Mouse (Mus musculus) G1E (cell line): Measurements from ENCODE around the gene Adgra1. TPM values are rescaled to one million over a fixed set of nuclear protein-coding genes. Genes with fewer than 3 reads are reported as not detected.

ENCODE experiments used
- ATAC-seq: 2 replicates; pipeline ENCODE4 v1.8.0; 2016; ENCODE audit warnings: mild to moderate bottlenecking; ENCODE audit not compliant: insufficient number of reproducible peaks, poor library complexity, low FRiP score, severe bottlenecking; ENCODE audit errors: extremely low read depth
- DNase-seq: peaks from one replicate; pipeline ENCODE4 v3.0.0; 2012; ENCODE audit warnings: low spot score
- H3K27me3 ChIP-seq: 2 replicates; pipeline ENCODE4 v1.6.1; 2012; ENCODE audit warnings: mild to moderate bottlenecking, low read length, inconsistent platforms; ENCODE audit not compliant: insufficient read depth
- H3K36me3 ChIP-seq: replicated peaks from 2 replicates; pipeline ENCODE3; 2012; ENCODE audit warnings: mild to moderate bottlenecking, inconsistent platforms
- H3K4me1 ChIP-seq: 2 replicates; pipeline ENCODE4 v1.6.1; 2012; ENCODE audit warnings: low read depth, low read length, inconsistent platforms, mixed read lengths; ENCODE audit not compliant: insufficient read depth
- H3K4me3 ChIP-seq: 2 replicates; pipeline ENCODE4 v1.5.1; 2012; ENCODE audit warnings: low read depth, mild to moderate bottlenecking, inconsistent platforms, low read length, moderate library complexity, mixed read lengths
- H3K9me3 ChIP-seq: replicated peaks from 2 replicates; pipeline ENCODE4 v1.6.1; 2012; ENCODE audit warnings: inconsistent platforms
- CTCF ChIP-seq: IDR thresholded peaks from 2 replicates; pipeline ENCODE4 v1.5.1; 2012; ENCODE audit warnings: low read depth, low read length, inconsistent platforms, mixed read lengths
- GATA1 ChIP-seq: IDR thresholded peaks from 2 replicates; pipeline ENCODE4 v1.6.1; 2012; ENCODE audit warnings: borderline replicate concordance, low read length, inconsistent platforms, mixed read lengths
- GATA2 ChIP-seq: IDR thresholded peaks from 2 replicates; pipeline ENCODE4 v1.6.1; 2012; ENCODE audit warnings: low read depth, low read length, inconsistent platforms, borderline replicate concordance
- POLR2AphosphoS5 ChIP-seq: IDR thresholded peaks from 2 replicates; pipeline ENCODE4 v1.6.1; 2012; ENCODE audit warnings: low read depth, low read length, inconsistent platforms; ENCODE audit not compliant: insufficient replicate concordance
- TAL1 ChIP-seq: conservative IDR thresholded peaks from 2 replicates; pipeline ENCODE4 v1.6.1; 2012; ENCODE audit warnings: low read depth, low read length, inconsistent platforms, mixed read lengths
- polyA plus RNA-seq: library from polyadenylated mRNA; stranded (reverse); fragments of >175 nt; gene quantifications from 2 replicates; pipeline ENCODE4 v1.2.3, GENCODE M21; 2012
- total RNA-seq, 2 experiments: library from RNA; stranded (forward) in 1 of 2; stranded (reverse) in 1 of 2; fragments of 200-1000 nt in 1 of 2; fragments of >200 nt in 1 of 2; fragmentation: Nextera tagmentation in 1 of 2; gene quantifications; 2 replicates each; pipeline ENCODE4 v1.2.3; 2014 to 2017

Gene Adgra1
- total and polyA plus RNA-seq, 3 experiments = 0.16 TPM; not detected in 2

GRCm38 (mm10) chr7:139878621-139879020 is 44.6 kb downstream of the Adgra1 start:
- no peak for ATAC-seq

GRCm38 (mm10) chr7:139883545-139883944 is 49.6 kb downstream of the Adgra1 start:
- Histone ChIP-seq H3K4me3 (no peak overlapping the region), H3K9me3 (peaks cover 18% of the 10 kb centered on the region), H3K27me3 (no peaks in the 10 kb centered on the region), H3K4me1 (no peaks in the 10 kb centered on the region), H3K36me3 (no peaks in the 10 kb centered on the region)
- ATAC-seq (no peak), DNase-seq (no peak)
- no peak for TF ChIP-seq GATA1
- no peak for TF ChIP-seq TAL1
- no peak for TF ChIP-seq GATA2
- TF ChIP-seq POLR2AphosphoS5 = no peak
- TF ChIP-seq CTCF = no peak

More at GRCm38 (mm10) chr7:139878621-139879020, 44.6 kb downstream of the Adgra1 start:
- TF ChIP-seq CTCF (no peak), GATA2 (no peak), GATA1 (no peak), TAL1 (no peak), POLR2AphosphoS5 (no peak)
- H3K9me3 ChIP-seq = peaks cover 45% of the 10 kb centered on the region
- DNase-seq = no peak
- no peaks in the 10 kb centered on the region for H3K36me3 ChIP-seq
- no peaks in the 10 kb centered on the region for H3K4me1 ChIP-seq
- no peak overlapping the region for H3K4me3 ChIP-seq
- H3K27me3 ChIP-seq = 0 out of 2 replicates have a peak, but pooled peaks cover 4% of the 10 kb centered on the region

GRCm38 (mm10) chr7:139891779-139892178 is 57.8 kb downstream of the Adgra1 start:
- Histone ChIP-seq H3K27me3 (peaks cover 5% of the 10 kb centered on the region; the same call in 1 of the 2 replicates), H3K9me3 (peaks cover 27% of the 10 kb centered on the region)

GRCm38 (mm10) chr7:139894655-139895557 is 60.9 kb downstream of the Adgra1 start, which contains the start of gene Kndc1:
Kndc1 (plus strand) TSS chr7:139894696.
- Histone ChIP-seq H3K9me3 (peaks cover 28% of the 10 kb centered on the region), H3K27me3 (peaks cover 5% of the 10 kb centered on the region; the same call in 1 of the 2 replicates), H3K4me1 (no peaks in the 10 kb centered on the region), H3K4me3 (peak within 1 kb of the TSS; percentile 7; the same call in 1 of the 2 replicates), H3K36me3 (no peaks in the 10 kb centered on the region)
- no peak for DNase-seq
- TF ChIP-seq GATA1 (no peak), GATA2 (no peak), POLR2AphosphoS5 (no peak), CTCF (no peak), TAL1 (no peak)
- no peak for ATAC-seq

More at GRCm38 (mm10) chr7:139891779-139892178, 57.8 kb downstream of the Adgra1 start:
- DNase-seq (no peak), ATAC-seq (no peak)
- H3K4me1 ChIP-seq = no peaks in the 10 kb centered on the region
- H3K36me3 ChIP-seq = no peaks in the 10 kb centered on the region
- no peak overlapping the region for H3K4me3 ChIP-seq
- TF ChIP-seq TAL1 (no peak), GATA1 (no peak), GATA2 (no peak), CTCF (no peak), POLR2AphosphoS5 (no peak)

GRCm38 (mm10) chr7:139896271-139896670 is 62.3 kb downstream of the Adgra1 start:
- Histone ChIP-seq H3K4me1 (no peaks in the 10 kb centered on the region), H3K9me3 (peaks cover 35% of the 10 kb centered on the region), H3K4me3 (no peak overlapping the region), H3K36me3 (no peaks in the 10 kb centered on the region), H3K27me3 (peaks cover 7% of the 10 kb centered on the region; the same call in 1 of the 2 replicates)
- TF ChIP-seq GATA2 (no peak), CTCF (no peak), TAL1 (no peak), POLR2AphosphoS5 (no peak), GATA1 (no peak)
- DNase-seq (no peak), ATAC-seq (no peak)

GRCm38 (mm10) chr7:139896796-139897195 is 62.8 kb downstream of the Adgra1 start:
- Histone ChIP-seq H3K4me1 (no peaks in the 10 kb centered on the region), H3K4me3 (no peak overlapping the region), H3K27me3 (peaks cover 7% of the 10 kb centered on the region; the same call in 1 of the 2 replicates), H3K9me3 (peaks cover 35% of the 10 kb centered on the region), H3K36me3 (no peaks in the 10 kb centered on the region)
- no peak for TF ChIP-seq POLR2AphosphoS5
- DNase-seq (no peak), ATAC-seq (no peak)
